Mouse (Mus musculus) stomach, embryonic 16.5 days (tissue): Measurements from ENCODE around the gene Mixl1. TPM values are rescaled to one million over a fixed set of nuclear protein-coding genes. Genes with fewer than 3 reads are reported as not detected.

Experiments used
- ATAC-seq: fragments of 200-750 bp; cut with Nextera tagmentation; 2 replicates; pipeline ENCODE4 v1.8.0; 2017; ENCODE audit warnings: moderate number of reproducible peaks, moderate TSS enrichment; ENCODE audit not compliant: insufficient read depth, low FRiP score
- H3K27ac ChIP-seq: fragments of 300-500 bp; sonication (generic); 2 replicates; pipeline ENCODE4 v1.5.1; 2014; ENCODE audit warnings: low read length
- H3K27me3 ChIP-seq: fragments of 300-500 bp; sonication (generic); 2 replicates; pipeline ENCODE4 v1.6.1; 2014; ENCODE audit warnings: low read length, control low read depth, mixed read lengths; ENCODE audit not compliant: control insufficient read depth, insufficient read depth
- H3K36me3 ChIP-seq: fragments of 300-500 bp; sonication (generic); 2 replicates; pipeline ENCODE4 v1.6.1; 2014; ENCODE audit warnings: low read length; ENCODE audit not compliant: control insufficient read depth, insufficient read depth
- H3K4me1 ChIP-seq: fragments of 300-500 bp; sonication (generic); 2 replicates; pipeline ENCODE4 v1.6.1; 2014; ENCODE audit warnings: low read length, control low read depth, mixed read lengths; ENCODE audit not compliant: control insufficient read depth, insufficient read depth
- H3K4me2 ChIP-seq: fragments of 300-500 bp; sonication (generic); 2 replicates; pipeline ENCODE4 v1.6.1; 2014; ENCODE audit warnings: low read depth, low read length, mixed read lengths
- H3K4me3 ChIP-seq: fragments of 300-500 bp; sonication (generic); replicated peaks from 2 replicates; pipeline ENCODE4 v1.5.1; 2014; ENCODE audit warnings: mild to moderate bottlenecking, low read length
- H3K9ac ChIP-seq: fragments of 300-500 bp; sonication (generic); 2 replicates; pipeline ENCODE4 v1.6.1; 2014; ENCODE audit warnings: low read length
- H3K9me3 ChIP-seq: fragments of 300-500 bp; sonication (generic); replicated peaks from 2 replicates; pipeline ENCODE4 v1.6.1; 2016; ENCODE audit warnings: low read length, control low read depth; ENCODE audit not compliant: control insufficient read depth
- WGBS: fragments of 180-500 bp; shearing (Covaris S2); extraction: QIAGEN DNeasy Blood & Tissue Kit; methylation state at CpG from one replicate; pipeline ENCODE4 v1.1.7; 2014; 5-methylcytosine and 5-hydroxymethylcytosine counted together
- polyA plus RNA-seq: library from polyadenylated mRNA; unstranded; fragments of >200 nt; fragmentation: Nextera tagmentation; extraction: Ambion mirVana; gene quantifications from 2 replicates; pipeline ENCODE4 v1.2.1, GENCODE M21; 2015

Gene Mixl1
- polyA plus RNA-seq, result not detected in 2 replicates

- H3K27me3 ChIP-seq, result peaks cover 31% of the 10 kb centered on the region
- WGBS, result 1% methylated on average over 75 of the region's 79 CpGs
- peak within 1 kb of the TSS; percentile 38 for H3K4me3 ChIP-seq
- no peaks in the 10 kb centered on the region for H3K36me3 ChIP-seq
- no peaks in the 10 kb centered on the region for H3K9me3 ChIP-seq
- H3K4me2 ChIP-seq, result peak within 1 kb of the TSS; percentile 57
- no peaks in the 10 kb centered on the region for H3K4me1 ChIP-seq
- H3K27ac ChIP-seq, result no peak within 1 kb of the TSS
- ATAC-seq, result no peak
- H3K9ac ChIP-seq, result peak within 1 kb of the TSS; percentile 58
Observed at GRCm38 (mm10) chr1:180696626-180697352, at the start of gene Mixl1. Gene Mixl1 (minus strand): TSS chr1:180697034.

- Histone ChIP-seq H3K4me2 (no peak overlapping the region), H3K4me3 (no peak overlapping the region), H3K9me3 (no peaks in the 10 kb centered on the region), H3K36me3 (no peaks in the 10 kb centered on the region), H3K4me1 (peaks cover 21% of the 10 kb centered on the region), H3K27ac (no peak overlapping the region), H3K27me3 (no peaks in the 10 kb centered on the region), H3K9ac (no peak overlapping the region)
- no peak for ATAC-seq
- WGBS, result 87% methylated on average over 3 of the region's 3 CpGs
Observed at GRCm38 (mm10) chr1:180729231-180729630, 32.4 kb upstream of the Mixl1 start.

- Histone ChIP-seq H3K4me1 (peaks cover 21% of the 10 kb centered on the region), H3K9me3 (no peaks in the 10 kb centered on the region), H3K4me2 (peak overlapping the region; percentile 66), H3K9ac (peak overlapping the region; percentile 93), H3K27ac (peak overlapping the region; percentile 94), H3K36me3 (no peaks in the 10 kb centered on the region), H3K4me3 (peak overlapping the region; percentile 82), H3K27me3 (no peaks in the 10 kb centered on the region)
- WGBS, result under 1% methylated on average over 42 of the region's 42 CpGs
- peak; percentile 75 for ATAC-seq
Observed at GRCm38 (mm10) chr1:180726183-180726582, 29.3 kb upstream of the Mixl1 start.

- under 1% methylated on average over 52 of the region's 52 CpGs for WGBS
Observed at GRCm38 (mm10) chr1:180725704-180726179, 28.9 kb upstream of the Mixl1 start, which contains the start of gene Acbd3. Gene Acbd3 (plus strand): TSS chr1:180726043.

GRCm38 (mm10) chr1:180723701-180724238, 26.9 kb upstream of the Mixl1 start:
- Histone ChIP-seq H3K9me3 (no peaks in the 10 kb centered on the region), H3K9ac (no peak overlapping the region), H3K27me3 (no peaks in the 10 kb centered on the region), H3K27ac (no peak overlapping the region), H3K4me3 (no peak overlapping the region), H3K4me1 (peaks cover 14% of the 10 kb centered on the region; the same call in 1 of the 2 replicates), H3K4me2 (no peak overlapping the region), H3K36me3 (no peaks in the 10 kb centered on the region)
- no peak for ATAC-seq
- 13% methylated on average over 1 of the region's 1 CpGs for WGBS

More at GRCm38 (mm10) chr1:180725704-180726179, 28.9 kb upstream of the Mixl1 start, which contains the start of gene Acbd3:
- Histone ChIP-seq H3K4me3 (peak within 1 kb of the TSS; percentile 82), H3K4me2 (peak within 1 kb of the TSS; percentile 69), H3K36me3 (no peaks in the 10 kb centered on the region), H3K27ac (peak within 1 kb of the TSS; percentile 94), H3K9ac (peak within 1 kb of the TSS; percentile 93), H3K27me3 (no peaks in the 10 kb centered on the region), H3K9me3 (no peaks in the 10 kb centered on the region), H3K4me1 (peaks cover 21% of the 10 kb centered on the region)
- ATAC-seq, result peak; percentile 96

GRCm38 (mm10) chr1:180722608-180723007, 25.8 kb upstream of the Mixl1 start:
- Histone ChIP-seq H3K4me1 (peaks cover 10% of the 10 kb centered on the region; the same call in 1 of the 2 replicates), H3K27ac (no peak overlapping the region), H3K4me2 (no peak overlapping the region), H3K36me3 (no peaks in the 10 kb centered on the region), H3K27me3 (no peaks in the 10 kb centered on the region), H3K4me3 (no peak overlapping the region), H3K9ac (no peak overlapping the region), H3K9me3 (no peaks in the 10 kb centered on the region)
- ATAC-seq, result no peak
- 68% methylated on average over 1 of the region's 1 CpGs for WGBS

GRCm38 (mm10) chr1:180719951-180720689, 23.3 kb upstream of the Mixl1 start:
- 42% methylated on average over 5 of the region's 5 CpGs for WGBS
- Histone ChIP-seq H3K36me3 (no peaks in the 10 kb centered on the region), H3K27me3 (no peaks in the 10 kb centered on the region), H3K4me3 (no peak overlapping the region), H3K9ac (no peak overlapping the region), H3K9me3 (no peaks in the 10 kb centered on the region), H3K4me2 (no peak overlapping the region), H3K27ac (no peak overlapping the region), H3K4me1 (peaks cover 3% of the 10 kb centered on the region; the same call in 1 of the 2 replicates)
- no peak for ATAC-seq

GRCm38 (mm10) chr1:180719483-180719882, 22.6 kb upstream of the Mixl1 start:
- no peak overlapping the region for H3K4me3 ChIP-seq
- H3K36me3 ChIP-seq, result no peaks in the 10 kb centered on the region
- H3K4me1 ChIP-seq, result no peaks in the 10 kb centered on the region
- H3K4me2 ChIP-seq, result no peak overlapping the region
- H3K27ac ChIP-seq, result no peak overlapping the region
- 84% methylated on average over 6 of the region's 6 CpGs for WGBS
- H3K9me3 ChIP-seq, result no peaks in the 10 kb centered on the region
- H3K27me3 ChIP-seq, result no peaks in the 10 kb centered on the region
- ATAC-seq, result no peak
- no peak overlapping the region for H3K9ac ChIP-seq

- no peaks in the 10 kb centered on the region for H3K9me3 ChIP-seq
- no peak for ATAC-seq
- no peak overlapping the region for H3K9ac ChIP-seq
- no peak overlapping the region for H3K27ac ChIP-seq
- no peak overlapping the region for H3K4me2 ChIP-seq
- no peak overlapping the region for H3K4me3 ChIP-seq
- 74% methylated on average over 5 of the region's 5 CpGs for WGBS
- no peaks in the 10 kb centered on the region for H3K27me3 ChIP-seq
- H3K4me1 ChIP-seq, result no peaks in the 10 kb centered on the region
- H3K36me3 ChIP-seq, result no peaks in the 10 kb centered on the region
Observed at GRCm38 (mm10) chr1:180718756-180719155, 21.9 kb upstream of the Mixl1 start.
